Mouse (Mus musculus) splenic B cell, adult 2 months (primary cell): ENCODE measurements around the gene Noa1.

Experiments
- DNase-seq: peaks from one replicate; pipeline ENCODE4 v3.0.0-alpha.2; 2011; ENCODE audit warnings: low read depth, low spot score
- H3K27me3 ChIP-seq: 2 replicates; pipeline ENCODE4 v1.6.1; 2012; ENCODE audit warnings: mild to moderate bottlenecking, low read length, moderate library complexity, mixed read lengths; ENCODE audit not compliant: control insufficient read depth, poor library complexity, insufficient read depth, severe bottlenecking
- H3K36me3 ChIP-seq: 2 replicates; pipeline ENCODE4 v1.6.1; 2012; ENCODE audit warnings: mild to moderate bottlenecking, low read length, moderate library complexity, mixed read lengths; ENCODE audit not compliant: control insufficient read depth, poor library complexity, insufficient read depth, severe bottlenecking

The Noa1 gene

DNA sequence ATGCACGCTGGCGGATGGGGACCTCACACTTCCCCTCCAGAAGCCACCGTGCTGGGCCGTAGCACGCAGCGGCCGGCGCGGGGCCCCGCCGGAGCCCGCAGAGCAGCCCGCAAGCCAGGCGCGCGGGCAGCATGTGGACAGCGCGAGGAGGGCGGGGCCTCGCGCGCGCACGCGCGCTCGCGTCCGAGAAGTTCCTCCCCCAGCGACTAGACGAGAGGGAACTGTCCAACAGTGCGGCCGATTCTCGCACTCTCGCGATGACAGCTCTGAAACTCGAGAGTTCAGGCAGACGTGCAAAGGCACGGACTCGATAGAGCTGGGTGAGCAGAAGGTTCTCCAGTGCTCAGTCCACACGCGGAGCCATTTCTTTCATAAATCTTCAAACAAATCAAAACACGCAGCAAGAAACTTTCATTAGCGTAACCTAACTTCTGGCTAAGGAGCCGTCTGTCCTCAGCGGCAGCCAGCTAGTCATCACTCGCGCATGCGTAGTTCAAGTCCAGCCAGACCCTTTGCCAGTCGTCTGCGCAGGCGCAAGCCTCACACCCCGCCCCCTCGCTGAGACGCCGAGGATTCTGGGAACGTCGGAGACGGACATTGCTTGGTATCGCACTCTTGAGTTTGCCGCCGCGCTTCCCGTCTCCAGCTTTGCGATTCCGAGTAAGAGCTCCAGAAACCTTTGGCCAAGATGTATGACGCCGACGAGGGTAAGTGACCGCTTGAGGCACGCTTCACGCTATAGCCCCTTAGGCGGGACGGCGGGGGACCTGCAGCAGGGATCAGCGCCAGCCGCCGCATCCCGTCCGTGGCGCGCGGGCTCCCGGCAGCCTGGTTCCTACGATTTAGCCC is at the start of gene Noa1, which contains the start of gene Polr2b:
Gene Noa1, minus strand, starts transcription at position 161 of the 849 bp plus-strand sequence.
Gene Polr2b, plus strand, starts transcription at position 224 of the 849 bp plus-strand sequence.
- Histone ChIP-seq H3K36me3 (peaks cover 6% of the 10 kb centered on the region; the same call in 1 of the 2 replicates), H3K27me3 (no peaks in the 10 kb centered on the region)
- DNase-seq = peak; percentile 99

GRCm38 (mm10) chr5:77358347-77358746 is 48.5 kb upstream of the Noa1 start:
- no peaks in the 10 kb centered on the region for H3K27me3 ChIP-seq
- no peaks in the 10 kb centered on the region for H3K36me3 ChIP-seq
- no peak for DNase-seq

DNA sequence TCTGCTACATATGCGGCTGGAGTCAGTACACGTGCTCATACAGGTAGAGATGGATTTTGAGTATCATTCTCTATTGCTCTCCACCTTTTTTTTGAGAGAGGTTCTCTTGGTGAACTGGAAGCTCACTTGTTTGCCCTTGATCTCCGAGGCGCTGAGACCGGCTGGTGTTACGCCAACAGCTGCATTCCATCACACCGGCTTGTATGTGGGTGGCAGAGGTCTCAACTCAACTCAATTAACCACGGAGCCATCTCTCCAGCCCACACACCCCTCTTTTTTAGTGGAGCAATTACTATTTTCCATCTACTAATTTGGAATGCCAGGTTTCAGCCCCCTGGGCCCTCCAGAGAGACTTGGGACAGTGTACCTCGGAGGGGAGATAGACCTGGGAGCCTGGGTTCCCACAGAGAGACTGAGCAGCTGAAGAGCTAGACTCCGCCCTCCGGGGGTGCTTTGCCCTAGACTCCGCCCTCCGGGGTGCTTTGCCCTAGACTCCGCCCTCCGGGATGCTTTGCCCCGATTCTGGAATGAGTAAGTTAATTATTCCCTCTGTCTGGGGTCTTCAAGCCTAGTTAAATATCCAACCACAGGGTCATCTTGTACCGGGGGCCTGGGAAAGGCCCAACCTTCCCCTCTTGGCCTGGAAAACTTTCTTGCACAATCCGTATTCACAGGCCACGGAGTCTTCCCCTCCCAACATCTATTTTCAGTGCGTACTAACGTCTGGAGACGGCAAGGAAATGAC is 47.7 kb upstream of the Noa1 start:
- DNase-seq = peak; percentile 38

DNA sequence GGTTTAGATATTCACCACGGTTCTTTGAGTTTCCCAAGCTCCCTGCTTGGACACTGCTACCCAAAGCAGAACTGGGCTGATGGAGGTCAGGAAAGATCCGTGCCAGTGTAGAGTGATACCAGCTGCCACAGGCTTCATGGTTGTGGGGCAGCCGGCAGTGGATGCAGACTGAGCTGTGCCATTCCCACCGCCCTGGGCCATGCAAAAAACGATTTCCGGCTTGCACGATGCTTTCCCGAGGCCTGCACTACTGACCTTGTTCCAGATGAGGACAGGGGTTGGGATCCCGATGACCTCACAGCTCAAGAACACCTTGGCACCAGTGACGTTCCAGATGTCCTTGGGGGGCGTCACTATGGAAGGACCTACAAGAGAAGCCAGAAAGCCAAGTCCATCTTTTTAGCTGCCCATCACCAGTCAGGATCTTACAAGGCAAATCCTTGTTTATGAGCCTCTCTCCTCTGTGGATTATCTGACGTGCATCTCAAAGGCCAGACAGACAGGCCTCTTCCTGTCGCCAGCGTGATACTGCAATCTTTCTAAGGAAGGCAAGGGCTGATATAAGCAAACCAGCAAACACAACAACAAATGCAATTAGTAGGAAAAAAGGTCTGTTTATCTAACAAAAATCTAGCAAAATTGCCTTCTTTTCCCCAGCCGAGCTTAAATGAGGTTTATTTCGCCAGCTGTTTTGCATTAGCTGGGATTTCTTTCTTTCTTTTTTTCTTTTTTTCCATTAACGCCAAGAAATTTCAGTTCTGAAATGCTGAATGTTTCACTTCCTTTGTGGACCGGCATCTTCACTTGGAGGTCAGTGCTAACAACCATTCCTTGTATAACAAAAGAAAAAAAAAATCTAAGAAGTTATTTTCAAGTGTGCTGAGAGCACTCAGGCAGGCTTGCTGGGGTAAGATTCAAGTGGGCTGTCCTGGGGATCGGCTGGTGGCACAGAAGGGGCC is 45.7 kb upstream of the Noa1 start:
- no peak for DNase-seq
- Histone ChIP-seq H3K27me3 (no peaks in the 10 kb centered on the region), H3K36me3 (no peaks in the 10 kb centered on the region)

More for the DNA sequence above, 47.7 kb upstream of the Noa1 start:
- Histone ChIP-seq H3K27me3 (no peaks in the 10 kb centered on the region), H3K36me3 (no peaks in the 10 kb centered on the region)

DNA sequence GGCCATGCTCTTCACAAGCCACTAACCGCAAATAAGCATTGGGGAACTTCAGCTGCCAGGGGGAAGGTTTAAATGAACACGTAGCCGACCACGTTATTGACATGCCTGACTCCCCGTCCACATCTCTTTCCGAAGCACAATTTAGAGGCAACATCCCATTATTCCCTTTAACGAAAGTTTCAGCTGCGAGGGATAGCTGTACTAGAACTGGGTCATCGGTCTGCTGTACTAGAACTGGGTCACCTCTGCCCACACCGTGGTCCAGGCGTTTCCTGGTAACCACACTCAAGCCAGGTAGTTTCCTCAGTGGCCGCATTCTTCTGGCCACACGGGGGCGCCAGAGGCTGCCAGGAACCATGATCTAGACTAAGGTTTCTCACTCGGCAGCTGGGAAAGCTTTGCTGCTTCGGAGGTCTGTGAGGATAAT is 44.5 kb upstream of the Noa1 start:
- DNase-seq = peak; percentile 84
- peaks cover 3% of the 10 kb centered on the region; the same call in 1 of the 2 replicates for H3K36me3 ChIP-seq
- no peaks in the 10 kb centered on the region for H3K27me3 ChIP-seq

GRCm38 (mm10) chr5:77351691-77352090 is 41.8 kb upstream of the Noa1 start:
- H3K27me3 ChIP-seq = no peaks in the 10 kb centered on the region

GRCm38 (mm10) chr5:77349971-77350658 is 40.2 kb upstream of the Noa1 start:
- Histone ChIP-seq H3K27me3 (no peaks in the 10 kb centered on the region), H3K36me3 (peaks cover 14% of the 10 kb centered on the region)
- no peak for DNase-seq

More at GRCm38 (mm10) chr5:77351691-77352090, 41.8 kb upstream of the Noa1 start:
- no peak for DNase-seq
- H3K36me3 ChIP-seq = peaks cover 7% of the 10 kb centered on the region

DNA sequence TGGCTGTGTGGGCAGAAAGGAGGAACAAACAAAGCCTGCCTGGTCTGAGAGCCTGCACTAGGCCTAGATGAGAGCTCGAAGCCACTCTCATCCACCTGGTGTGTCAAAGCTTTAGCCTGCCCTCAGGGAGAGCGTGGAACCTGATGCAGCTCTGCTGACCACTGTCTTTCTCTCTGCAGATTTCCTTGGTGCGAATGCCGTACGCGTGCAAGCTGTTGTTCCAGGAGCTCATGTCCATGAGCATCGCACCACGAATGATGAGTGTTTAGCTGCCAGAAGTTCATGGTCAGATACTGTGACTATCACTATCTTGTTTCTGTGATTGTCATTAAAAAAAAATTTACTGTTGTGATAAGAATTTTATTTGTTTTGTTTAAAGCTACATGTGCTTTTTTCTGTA is 39.0 kb upstream of the Noa1 start:
- Histone ChIP-seq H3K36me3 (peaks cover 15% of the 10 kb centered on the region), H3K27me3 (no peaks in the 10 kb centered on the region)
- DNase-seq = no peak

- H3K27me3 ChIP-seq = no peaks in the 10 kb centered on the region
- no peak for DNase-seq
- H3K36me3 ChIP-seq = peaks cover 6% of the 10 kb centered on the region
These were observed 30.1 kb upstream of the Noa1 start for GRCm38 (mm10) chr5:77340033-77340432.

- DNase-seq = no peak
- Histone ChIP-seq H3K27me3 (no peaks in the 10 kb centered on the region), H3K36me3 (peaks cover 30% of the 10 kb centered on the region)
These were observed 20.3 kb upstream of the Noa1 start for GRCm38 (mm10) chr5:77330154-77330553.

DNA sequence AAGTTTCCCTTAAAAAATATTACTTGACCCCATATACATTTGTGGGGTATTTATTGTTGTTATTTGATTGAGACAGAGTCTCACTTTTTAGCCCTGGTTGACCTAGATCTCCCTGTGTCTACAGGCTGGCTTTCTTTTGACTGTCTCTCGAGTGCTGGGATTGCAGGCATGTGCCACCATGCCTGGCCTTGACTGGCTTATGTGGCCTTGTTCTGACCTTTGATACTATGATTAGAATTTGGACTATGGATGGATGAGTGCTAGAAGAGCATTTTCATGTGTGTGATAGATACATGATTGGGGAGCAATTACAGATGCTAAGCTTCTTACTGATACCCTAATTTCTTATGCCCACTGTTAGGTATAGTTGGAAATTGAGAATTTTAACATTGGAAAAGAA is 15.1 kb upstream of the Noa1 start:
- DNase-seq = no peak
- Histone ChIP-seq H3K36me3 (peaks cover 23% of the 10 kb centered on the region), H3K27me3 (no peaks in the 10 kb centered on the region)

DNA sequence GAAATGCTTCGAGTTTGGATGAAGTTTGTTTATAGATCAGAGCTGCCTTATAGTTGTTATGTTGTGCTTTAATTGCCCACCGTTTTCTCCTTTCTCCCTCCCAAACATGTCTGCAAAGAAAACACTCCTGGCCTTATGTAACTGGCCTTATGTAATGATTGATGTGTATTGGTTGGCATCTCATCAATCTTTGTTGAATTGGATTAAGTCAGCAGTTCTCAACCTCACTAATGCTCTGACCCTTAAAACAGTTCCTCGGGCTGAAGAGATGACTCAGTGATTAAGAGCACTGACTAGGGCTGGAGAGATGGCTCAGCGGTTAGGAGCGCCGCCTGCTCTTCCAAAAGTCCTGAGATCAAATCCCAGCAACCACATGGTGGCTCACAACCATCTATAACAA is 5.1 kb upstream of the Noa1 start:
- DNase-seq = no peak
- Histone ChIP-seq H3K27me3 (no peaks in the 10 kb centered on the region), H3K36me3 (peaks cover 13% of the 10 kb centered on the region; the same call in 1 of the 2 replicates)

- Histone ChIP-seq H3K36me3 (peaks cover 10% of the 10 kb centered on the region; the same call in 1 of the 2 replicates), H3K27me3 (no peaks in the 10 kb centered on the region)
- DNase-seq = no peak
These were observed 4.3 kb upstream of the Noa1 start for GRCm38 (mm10) chr5:77314206-77314605.
